Mouse (Mus musculus) left cerebral cortex, adult 8-10 months (tissue): Measurements from ENCODE around the gene Helt. TPM values are rescaled to one million over a fixed set of nuclear protein-coding genes. Genes with fewer than 3 reads are reported as not detected.

Source experiments
- total RNA-seq, 4 experiments: library from RNA; stranded (reverse); gene quantifications; 2 replicates each; pipeline ENCODE4 v1.2.4; 2022

The Helt gene
- total RNA-seq, 4 experiments from 2014 or later = 0.63 TPM; not detected in 3

Other genes with a start within 250 kb of the Helt start
- 10 to 100 TPM; 23.9 to 27.6 (median 25.7) TPM for gene Cfap97, start 142.9 kb downstream of the Helt start, total RNA-seq
- 10 to 100 TPM; 45.8 to 54.7 (median 48.7) TPM for gene Snx25, start 142.5 kb downstream of the Helt start, total RNA-seq
- 100 to 1,000 TPM; 543 to 583 (median 554) TPM for gene Slc25a4, start 83.4 kb downstream of the Helt start, total RNA-seq
- 10 to 100 TPM; 50.1 to 55.8 (median 53.3) TPM for gene Acsl1, start 176.4 kb upstream of the Helt start, total RNA-seq